Mouse (Mus musculus) stomach, postnatal 0 days (tissue): ENCODE measurements around the gene Mmp27. TPM values are rescaled to one million over a fixed set of nuclear protein-coding genes. Genes with fewer than 3 reads are reported as not detected.

Source experiments
- ATAC-seq: fragments of 200-750 bp; cut with Nextera tagmentation; 2 replicates; pipeline ENCODE4 v1.8.0; 2017; ENCODE audit not compliant: low FRiP score, low TSS enrichment
- DNase-seq: peaks from one replicate; pipeline ENCODE4 v3.0.0-alpha.2; 2016; ENCODE audit warnings: low spot score
- H3K27ac ChIP-seq: fragments of 300-500 bp; sonication (generic); replicated peaks from 2 replicates; pipeline ENCODE4 v1.5.1; 2014; ENCODE audit warnings: mild to moderate bottlenecking, control low read depth
- H3K27me3 ChIP-seq: fragments of 300-500 bp; sonication (generic); 2 replicates; pipeline ENCODE4 v1.6.1; 2014; ENCODE audit warnings: low read length; ENCODE audit not compliant: control insufficient read depth, insufficient read depth
- H3K36me3 ChIP-seq: fragments of 300-500 bp; sonication (generic); 2 replicates; pipeline ENCODE4 v1.6.1; 2014; ENCODE audit warnings: low read length, mixed read lengths; ENCODE audit not compliant: control insufficient read depth, insufficient read depth
- H3K4me1 ChIP-seq: fragments of 300-500 bp; sonication (generic); replicated peaks from 2 replicates; pipeline ENCODE4 v1.6.1; 2014; ENCODE audit warnings: antibody characterized with exemption; ENCODE audit not compliant: control insufficient read depth, insufficient read depth
- H3K4me2 ChIP-seq: fragments of 300-500 bp; sonication (generic); replicated peaks from 2 replicates; pipeline ENCODE4 v1.6.1; 2014; ENCODE audit warnings: low read depth, mild to moderate bottlenecking, control low read depth, moderate library complexity
- H3K4me3 ChIP-seq: fragments of 300-500 bp; sonication (generic); 2 replicates; pipeline ENCODE4 v1.5.1; 2014; ENCODE audit warnings: low read depth, low read length, control low read depth
- H3K9ac ChIP-seq: fragments of 300-500 bp; sonication (generic); 2 replicates; pipeline ENCODE4 v1.6.1; 2014; ENCODE audit warnings: mild to moderate bottlenecking, low read length, control low read depth, mixed read lengths
- H3K9me3 ChIP-seq: fragments of 300-500 bp; sonication (generic); 2 replicates; pipeline ENCODE4 v1.6.1; 2016; ENCODE audit warnings: low read length; ENCODE audit not compliant: control insufficient read depth
- CTCF ChIP-seq: IDR thresholded peaks from 2 replicates; pipeline ENCODE4 v1.5.1; 2016; ENCODE audit warnings: antibody characterized with exemption, low read depth, mild to moderate bottlenecking, moderate library complexity
- EP300 ChIP-seq: optimal IDR thresholded peaks from 2 replicates; pipeline ENCODE3; 2016; ENCODE audit warnings: antibody characterized with exemption
- WGBS: fragments of 180-500 bp; shearing (Covaris S2); extraction: QIAGEN DNeasy Blood & Tissue Kit; methylation state at CpG from one replicate; pipeline ENCODE4 v1.1.7; 2014; 5-methylcytosine and 5-hydroxymethylcytosine counted together
- polyA plus RNA-seq: library from polyadenylated mRNA; unstranded; fragments of >200 nt; fragmentation: Nextera tagmentation; extraction: Ambion mirVana; gene quantifications from 2 replicates; pipeline ENCODE4 v1.2.1, GENCODE M21; 2015

The Mmp27 gene
- polyA plus RNA-seq, 1 experiment from 2014 or later = not detected

DNA sequence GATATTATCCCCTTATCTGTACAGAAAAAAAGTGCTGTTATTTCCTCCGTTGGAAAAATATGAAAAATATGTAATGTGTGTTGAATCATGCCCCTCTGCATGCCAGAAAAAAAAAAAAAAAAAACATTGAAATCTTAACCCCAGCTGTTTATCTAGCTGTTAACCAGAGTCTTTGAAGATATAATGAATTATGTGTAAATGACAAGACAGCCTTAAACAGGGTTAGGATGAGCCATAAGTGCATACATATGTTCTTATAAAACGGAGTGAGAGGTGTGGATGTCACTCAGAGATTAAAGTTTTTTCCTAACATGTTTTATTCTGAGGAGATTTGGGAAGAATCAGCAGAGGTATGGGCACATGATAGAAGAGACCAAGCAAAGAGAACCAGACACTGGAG lies 3.3 kb upstream of the Mmp27 start:
- H3K27me3 ChIP-seq = no peaks in the 10 kb centered on the region
- H3K4me2 ChIP-seq = no peak overlapping the region
- H3K9me3 ChIP-seq = no peaks in the 10 kb centered on the region
- no peak overlapping the region for H3K4me3 ChIP-seq
- H3K4me1 ChIP-seq = no peaks in the 10 kb centered on the region
- H3K9ac ChIP-seq = no peak overlapping the region
- no peak overlapping the region for H3K27ac ChIP-seq
- 34% methylated on average over 2 of the region's 2 CpGs for WGBS
- H3K36me3 ChIP-seq = no peaks in the 10 kb centered on the region
- TF ChIP-seq EP300 = no peak
- no peak for TF ChIP-seq CTCF
- DNase-seq (no peak), ATAC-seq (no peak)

DNA sequence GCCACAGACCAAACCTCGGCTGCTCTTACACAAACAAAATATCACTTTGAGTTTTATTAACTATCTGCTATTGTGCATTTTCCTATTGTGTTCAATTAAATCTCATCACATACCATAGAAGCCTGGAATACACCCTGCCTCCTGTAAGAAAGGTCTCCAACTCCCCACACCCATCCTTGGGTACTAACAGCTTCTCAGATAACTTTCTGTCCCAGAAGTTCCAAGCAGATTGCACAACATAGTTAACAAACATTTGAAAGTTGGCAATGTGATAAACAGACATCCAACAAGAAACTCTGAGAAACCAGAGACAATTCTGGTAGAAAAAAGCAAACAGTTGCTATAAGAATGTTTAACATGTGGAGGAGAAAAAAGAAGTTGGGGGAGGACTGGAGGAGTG lies 711 bp upstream of the Mmp27 start:
- TF ChIP-seq EP300 = no peak
- no peak for TF ChIP-seq CTCF
- Histone ChIP-seq H3K4me1 (no peaks in the 10 kb centered on the region), H3K4me2 (no peak overlapping the region), H3K9ac (no peak overlapping the region), H3K27me3 (no peaks in the 10 kb centered on the region), H3K36me3 (no peaks in the 10 kb centered on the region), H3K4me3 (no peak overlapping the region), H3K27ac (no peak overlapping the region), H3K9me3 (no peaks in the 10 kb centered on the region)
- ATAC-seq (no peak), DNase-seq (no peak)
- WGBS = 63% methylated on average over 1 of the region's 1 CpGs

DNA sequence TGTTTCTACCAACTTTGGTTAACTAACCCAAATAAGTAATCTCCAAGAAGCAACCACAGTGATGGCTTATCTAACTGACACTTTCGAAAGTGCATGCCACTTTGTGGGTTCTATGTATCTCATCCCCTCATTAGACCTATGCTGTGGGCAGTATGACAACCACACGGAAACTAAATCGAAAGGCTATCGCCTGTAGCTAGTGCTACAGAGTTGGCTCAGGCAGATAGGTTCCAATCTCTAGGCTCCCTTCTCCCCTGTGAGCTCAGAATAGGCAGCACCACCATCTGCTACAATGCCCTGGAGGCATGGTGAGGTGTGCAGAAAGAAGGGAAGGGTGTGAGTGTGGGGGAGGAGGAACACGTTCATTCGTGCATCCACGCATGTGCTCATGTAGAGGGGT lies 992 bp downstream of the Mmp27 start:
- H3K27me3 ChIP-seq = no peaks in the 10 kb centered on the region
- no peaks in the 10 kb centered on the region for H3K36me3 ChIP-seq
- TF ChIP-seq CTCF (no peak), EP300 (no peak)
- no peak overlapping the region for H3K9ac ChIP-seq
- WGBS = 86% methylated on average over 7 of the region's 7 CpGs
- no peak overlapping the region for H3K4me3 ChIP-seq
- no peaks in the 10 kb centered on the region for H3K9me3 ChIP-seq
- no peak for ATAC-seq
- H3K4me1 ChIP-seq = no peaks in the 10 kb centered on the region
- no peak for DNase-seq
- H3K4me2 ChIP-seq = no peak overlapping the region
- no peak overlapping the region for H3K27ac ChIP-seq

DNA sequence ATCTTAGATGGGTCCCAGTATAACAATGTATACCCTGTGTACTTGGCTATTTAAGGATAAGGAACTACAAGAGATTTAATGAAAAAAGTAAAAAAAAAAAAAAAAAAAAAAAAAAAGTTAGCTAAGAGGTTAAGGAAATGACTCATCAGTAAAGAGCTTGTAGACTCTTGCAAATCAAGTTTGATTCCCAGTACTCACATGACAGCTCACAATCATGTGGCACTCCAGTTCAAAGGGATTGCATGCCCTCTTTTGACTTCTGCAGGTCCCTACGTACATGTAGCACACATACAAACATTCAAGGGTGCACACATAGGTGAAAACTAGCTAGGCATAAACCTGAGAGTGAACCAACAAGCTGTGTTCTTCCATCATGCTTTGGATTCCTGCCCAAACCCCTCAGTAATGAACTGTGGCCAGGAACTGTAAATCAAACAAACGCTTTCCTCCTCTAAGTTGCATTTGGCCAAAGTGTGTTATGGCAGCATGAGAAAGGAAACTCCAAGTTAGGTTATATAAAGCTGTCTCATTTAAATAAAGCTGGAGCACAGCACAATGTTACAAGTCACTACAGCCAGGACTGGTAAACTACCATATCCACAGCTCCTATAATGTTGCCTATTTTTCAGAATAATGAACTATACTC lies 1.6 kb downstream of the Mmp27 start:
- TF ChIP-seq EP300 (no peak), CTCF (no peak)
- Histone ChIP-seq H3K36me3 (no peaks in the 10 kb centered on the region), H3K27ac (no peak overlapping the region), H3K27me3 (no peaks in the 10 kb centered on the region), H3K9ac (no peak overlapping the region), H3K4me1 (no peaks in the 10 kb centered on the region), H3K4me2 (no peak overlapping the region), H3K9me3 (no peaks in the 10 kb centered on the region), H3K4me3 (no peak overlapping the region)
- no peak for DNase-seq
- no peak for ATAC-seq
- WGBS = 31% methylated on average over 2 of the region's 2 CpGs

DNA sequence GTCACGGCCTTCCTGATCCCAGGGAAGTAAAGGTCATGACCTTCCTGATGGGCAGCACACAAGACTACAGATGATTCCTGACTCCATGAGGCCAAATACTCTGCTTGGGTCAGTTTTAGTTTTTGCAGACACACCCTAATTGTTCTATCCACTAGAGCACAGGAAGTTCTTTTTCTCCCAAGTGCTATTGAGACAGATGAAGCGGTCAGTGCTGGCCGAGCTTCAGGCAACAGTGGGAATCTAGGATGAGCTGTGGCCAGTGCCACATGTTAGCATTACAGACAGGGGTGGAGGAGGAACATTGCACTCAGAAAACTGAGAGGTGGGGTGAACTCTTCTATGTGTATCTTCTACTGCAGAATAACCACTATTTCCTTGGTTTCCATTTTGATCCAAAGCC lies 4.3 kb downstream of the Mmp27 start:
- Histone ChIP-seq H3K4me1 (no peaks in the 10 kb centered on the region), H3K4me3 (no peak overlapping the region), H3K27me3 (no peaks in the 10 kb centered on the region), H3K36me3 (no peaks in the 10 kb centered on the region), H3K9ac (no peak overlapping the region), H3K4me2 (no peak overlapping the region), H3K9me3 (no peaks in the 10 kb centered on the region), H3K27ac (no peak overlapping the region)
- 75% methylated on average over 3 of the region's 3 CpGs for whole genome bisulfite sequencing
- TF ChIP-seq CTCF (no peak), EP300 (no peak)
- DNase-seq (no peak), ATAC-seq (no peak)

DNA sequence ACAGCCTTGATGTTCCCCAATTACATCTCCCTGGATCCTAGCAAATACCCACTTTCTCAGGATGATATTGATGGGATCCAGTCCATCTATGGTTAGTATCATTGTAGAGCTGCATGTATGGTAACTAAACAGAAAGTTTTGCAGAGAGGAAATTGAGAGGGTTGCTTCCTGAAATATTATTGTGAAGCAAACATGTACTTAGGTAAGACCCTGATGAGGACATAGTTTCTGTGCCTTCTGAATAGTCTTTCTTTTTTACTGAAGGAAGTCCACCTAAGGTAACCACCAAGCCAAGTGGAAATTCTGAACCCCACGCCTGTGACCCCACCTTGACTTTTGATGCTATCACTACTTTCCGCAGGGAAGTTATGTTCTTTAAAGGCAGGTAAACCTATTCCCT lies 6.2 kb downstream of the Mmp27 start:
- WGBS = 92% methylated on average over 2 of the region's 2 CpGs
- no peak overlapping the region for H3K27ac ChIP-seq
- no peak overlapping the region for H3K4me2 ChIP-seq
- no peaks in the 10 kb centered on the region for H3K27me3 ChIP-seq
- H3K9ac ChIP-seq = no peak overlapping the region
- ATAC-seq (no peak), DNase-seq (no peak)
- H3K36me3 ChIP-seq = no peaks in the 10 kb centered on the region
- no peak for TF ChIP-seq CTCF
- no peak for TF ChIP-seq EP300
- no peak overlapping the region for H3K4me3 ChIP-seq
- H3K9me3 ChIP-seq = no peaks in the 10 kb centered on the region
- H3K4me1 ChIP-seq = no peaks in the 10 kb centered on the region
